In the genomic region with DNA sequence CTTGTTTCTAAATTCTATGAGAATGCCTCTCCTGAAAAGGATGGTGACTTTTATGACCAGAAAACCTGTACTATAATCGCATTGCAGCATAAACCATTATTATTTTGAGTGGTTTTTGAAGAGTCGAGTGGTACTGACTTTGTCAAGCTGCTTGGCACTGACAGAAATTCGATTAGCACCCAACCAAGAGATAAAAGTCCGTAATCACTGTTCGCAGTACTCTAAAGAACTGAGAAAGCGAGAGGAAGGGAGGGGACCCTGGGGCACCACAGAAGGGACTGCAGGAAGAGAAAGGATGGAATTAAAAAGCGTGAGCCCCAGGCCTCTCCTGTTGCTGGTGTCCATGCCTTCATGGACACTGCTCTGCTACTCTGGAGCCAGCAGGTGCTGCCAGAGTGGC, we compare ENCODE assay signal across 27 mouse cellular contexts. TPM values are rescaled to one million over a fixed set of nuclear protein-coding genes. Genes with fewer than 3 reads are reported as not detected.
A peak's percentile ranks its signal among the peaks of the same experiment; 100 is the strongest.
DNase-seq lines count a peak whose midpoint lies in the region; ATAC-seq and TF ChIP-seq lines count a peak whose summit lies in the region.
"Had no signal": no experiment of that assay in that cellular context is flagged by ENCODE, and none has a peak within 500 bp of the region (broad histone marks: within the 10 kb centered on the region; RNA-seq: fewer than 3 reads in every experiment).

No protein-coding gene starts in this region.

- intact Hi-C loops in heart, postnatal 14 days (cut with DNase I): no loop called here

- H3K36me3 ChIP-seq in heart, embryonic 13.5 days: peaks cover 29% of the 10 kb centered on the region
- peaks cover 14% of the 10 kb centered on the region for H3K36me3 ChIP-seq in liver, embryonic 14.5 days (replicated peaks; ENCODE audit: control insufficient read depth, insufficient read depth, low read depth)
- H3K36me3 ChIP-seq: hindbrain, embryonic 15.5 days; intestine, embryonic 15.5 days; midbrain, embryonic 15.5 days had no signal

- no peak for ATAC-seq in heart, embryonic 13.5 days (ENCODE audit: extremely low read depth, insufficient number of reproducible peaks, low FRiP score, low TSS enrichment)
- peak; percentile 50; the same call in 1 of the 2 replicates for ATAC-seq in liver, embryonic 14.5 days (ENCODE audit: insufficient read depth)
- ATAC-seq: intestine, embryonic 15.5 days; midbrain, embryonic 15.5 days had no signal

- no peak for DNase-seq in heart, postnatal 14 days
- DNase-seq in MEL-GATA-1-ER (ENCODE audit: extremely low read depth, low read depth): peak; percentile 41
- DNase-seq in c-Kit-positive CD71-positive TER-119-positive erythroid progenitor cells, embryonic 14.5 days (ENCODE audit: low spot score): peak; percentile 17
- no peak for DNase-seq in liver, embryonic 14.5 days (ENCODE audit: low read depth in 3 of 3, low spot score in 3 of 3)
- no peak for DNase-seq in testis, postnatal 14 days (ENCODE audit: low spot score)
- DNase-seq in embryo, embryonic 10 days (ENCODE audit: low spot score): no peak
- DNase-seq in gastrocnemius, postnatal 25 days: no peak
- DNase-seq: adrenal gland, postnatal 25 days; B cell, adult 2 months; cerebellum, adult 11 months; cerebellum, adult 9-11 months; heart, postnatal 36 days; kidney, postnatal 25 days; lung, adult 18-20 months; lung, postnatal 14 days; right cerebral cortex, postnatal 25 days; spleen, adult 18-20 months had no signal

- 0 out of 2 replicates have a peak overlapping the region, but pooled peaks have one; percentile 40 for H3K9ac ChIP-seq in heart, embryonic 13.5 days
- H3K9ac ChIP-seq in liver, embryonic 14.5 days (replicated peaks): no peak overlapping the region; the same call in 1 of the 2 replicates
- H3K9ac ChIP-seq: hindbrain, embryonic 15.5 days; intestine, embryonic 15.5 days; midbrain, embryonic 15.5 days; neural tube, embryonic 12.5 days had no signal

- H3K27me3 ChIP-seq in heart, embryonic 13.5 days (replicated peaks): no peaks in the 10 kb centered on the region; the same call in 1 of the 2 replicates
- no peaks in the 10 kb centered on the region for H3K27me3 ChIP-seq in liver, embryonic 14.5 days (ENCODE audit: control insufficient read depth, insufficient read depth, low read length)
- H3K27me3 ChIP-seq: CH12.LX; hindbrain, embryonic 15.5 days; intestine, embryonic 15.5 days; midbrain, embryonic 15.5 days; neural tube, embryonic 12.5 days had no signal

- H3K27ac ChIP-seq in heart, embryonic 13.5 days (replicated peaks): peak overlapping the region; percentile 72
- H3K27ac ChIP-seq in liver, embryonic 14.5 days: no peak overlapping the region
- H3K27ac ChIP-seq: hindbrain, embryonic 15.5 days; intestine, embryonic 15.5 days; layer of hippocampus, adult 2 months; midbrain, embryonic 15.5 days; neural tube, embryonic 12.5 days had no signal

- peak overlapping the region; percentile 40 for H3K4me2 ChIP-seq in heart, embryonic 13.5 days
- peak overlapping the region; percentile 44 for H3K4me2 ChIP-seq in liver, embryonic 14.5 days (ENCODE audit: low read depth)
- H3K4me2 ChIP-seq: hindbrain, embryonic 15.5 days; intestine, embryonic 15.5 days; midbrain, embryonic 15.5 days; neural tube, embryonic 12.5 days had no signal

- H3K4me3 ChIP-seq in heart, embryonic 13.5 days: no peak overlapping the region
- no peak overlapping the region; a peak in 1 of 4 replicates for H3K4me3 ChIP-seq in liver, embryonic 14.5 days (ENCODE audit: insufficient read depth in 1 of 2, low read depth in 2 of 2, low read length in 2 of 2)
- H3K4me3 ChIP-seq: hindbrain, embryonic 15.5 days; intestine, embryonic 15.5 days; layer of hippocampus, adult 2 months; midbrain, embryonic 15.5 days; neural tube, embryonic 12.5 days had no signal

- H3K9me3 ChIP-seq in heart, embryonic 13.5 days: no peaks in the 10 kb centered on the region
- H3K9me3 ChIP-seq in liver, embryonic 14.5 days (ENCODE audit: control insufficient read depth, low read length): no peaks in the 10 kb centered on the region
- H3K9me3 ChIP-seq: G1E; hindbrain, embryonic 15.5 days; intestine, embryonic 15.5 days; midbrain, embryonic 15.5 days; neural tube, embryonic 12.5 days had no signal

- TF ChIP-seq EP300 in liver, embryonic 14.5 days (IDR thresholded peaks at IDR 0.05; ENCODE audit: low read depth): no peak

- 17% methylated on average over 7 of the region's 7 CpGs for WGBS in heart, embryonic 13.5 days
- 21% methylated on average over 7 of the region's 7 CpGs for WGBS in liver, embryonic 14.5 days (ENCODE audit: insufficient replicate concordance)

- H3K4me1 ChIP-seq in heart, embryonic 13.5 days: peaks cover 41% of the 10 kb centered on the region
- peaks cover 10 to 27% of the 10 kb centered on the region in 2 experiments for H3K4me1 ChIP-seq in liver, embryonic 14.5 days (replicated peaks; ENCODE audit: control insufficient read depth in 2 of 2, insufficient read depth in 2 of 2, low read length in 1 of 2)
- H3K4me1 ChIP-seq: midbrain, embryonic 15.5 days had no signal

- TF ChIP-seq CTCF in liver, embryonic 14.5 days (IDR thresholded peaks at IDR 0.05; ENCODE audit: low read depth): no peak

RNA-seq across cellular contexts. Expression of a gene that starts 2.0 kb away (rescaled TPM):
- polyA plus RNA-seq in heart, embryonic 13.5 days (2015; fragmentation: Nextera tagmentation; extraction: Ambion mirVana): 0.41 and 0.43 TPM in 2 replicates
- 1 to 10 TPM; 3.9 to 6.5 TPM for total RNA-seq in heart, postnatal 14 days (2021)
- 0.16 and 0.17 TPM in 2 replicates for polyA plus RNA-seq in liver, embryonic 14.5 days (2012; rRNA removed)
- 0.18 and 0.32 TPM in 2 replicates for polyA plus RNA-seq in liver, embryonic 14.5 days (2014; fragmentation: Nextera tagmentation; extraction: Ambion mirVana)
- 10 to 100 TPM in 1 of 2 experiments, 1 to 10 TPM in 1; 4.6 to 12.1 TPM for total RNA-seq in gastrocnemius, postnatal 25 days (2021)
- polyA plus RNA-seq: embryonic facial prominence, embryonic 11.5 days; G1E; limb, embryonic 11.5 days had no signal

RNA-seq across cellular contexts. Expression of a gene that starts 9.0 kb away (rescaled TPM):
- 8.7 and 9.8 TPM in 2 replicates for polyA plus RNA-seq in heart, embryonic 13.5 days (2015; fragmentation: Nextera tagmentation; extraction: Ambion mirVana)
- total RNA-seq in heart, postnatal 14 days (2021): 1 to 10 TPM; 6.4 to 7.2 TPM
- polyA plus RNA-seq in liver, embryonic 14.5 days (2012; rRNA removed): 2.7 and 3.4 TPM in 2 replicates
- 2.1 and 3.2 TPM in 2 replicates for polyA plus RNA-seq in liver, embryonic 14.5 days (2014; fragmentation: Nextera tagmentation; extraction: Ambion mirVana)
- total RNA-seq in gastrocnemius, postnatal 25 days (2021): 1 to 10 TPM; 4.0 to 4.4 TPM

RNA-seq across cellular contexts. Expression of a gene that starts 31.9 kb away (rescaled TPM):
- polyA plus RNA-seq in heart, embryonic 13.5 days (2015; fragmentation: Nextera tagmentation; extraction: Ambion mirVana): 16.4 and 16.6 TPM in 2 replicates
- total RNA-seq in heart, postnatal 14 days (2021): 1 to 10 TPM; 3.5 to 4.5 TPM
- 3.9 and 6.6 TPM in 2 replicates for polyA plus RNA-seq in liver, embryonic 14.5 days (2012; rRNA removed)
- 9.5 and 11.1 TPM in 2 replicates for polyA plus RNA-seq in liver, embryonic 14.5 days (2014; fragmentation: Nextera tagmentation; extraction: Ambion mirVana)
- total RNA-seq in gastrocnemius, postnatal 25 days (2021): under 1 TPM; 0.38 to 0.43 TPM

Comparison
In these comparisons a context has a peak if more than half of its experiments do, and no peak if none do; other contexts are left out.
1. DNase-seq: peak in MEL-GATA-1-ER (single experiment) and c-Kit-positive CD71-positive TER-119-positive erythroid progenitor cells, embryonic 14.5 days (single experiment); none in heart, postnatal 14 days (0 of 2), liver, embryonic 14.5 days (0 of 3), testis, postnatal 14 days (single experiment), embryo, embryonic 10 days (single experiment) and gastrocnemius, postnatal 25 days (single experiment).